Mouse (Mus musculus) intestine, postnatal 0 days (tissue): ENCODE data around the gene Crxos. TPM values are rescaled to one million over a fixed set of nuclear protein-coding genes. Genes with fewer than 3 reads are reported as not detected.

Experiments
- ATAC-seq: fragments of 200-750 bp; cut with Nextera tagmentation; 2 replicates; pipeline ENCODE4 v1.8.0; 2017; ENCODE audit warnings: mild to moderate bottlenecking, moderate TSS enrichment, moderate library complexity
- H3K27ac ChIP-seq: fragments of 300-500 bp; sonication (generic); 2 replicates; pipeline ENCODE4 v1.5.1; 2014; ENCODE audit warnings: mild to moderate bottlenecking, low read depth, low read length, moderate library complexity
- H3K27me3 ChIP-seq: fragments of 300-500 bp; sonication (generic); replicated peaks from 2 replicates; pipeline ENCODE4 v1.6.1; 2014; ENCODE audit warnings: low read length, mixed read lengths; ENCODE audit not compliant: control insufficient read depth, insufficient read depth
- H3K36me3 ChIP-seq: fragments of 300-500 bp; sonication (generic); 2 replicates; pipeline ENCODE4 v1.6.1; 2014; ENCODE audit warnings: mild to moderate bottlenecking, moderate library complexity; ENCODE audit not compliant: control insufficient read depth, insufficient read depth
- H3K4me1 ChIP-seq: fragments of 300-500 bp; sonication (generic); replicated peaks from 2 replicates; pipeline ENCODE4 v1.6.1; 2014; ENCODE audit warnings: antibody characterized with exemption, low read length, mixed read lengths; ENCODE audit not compliant: control insufficient read depth, insufficient read depth
- H3K4me2 ChIP-seq: fragments of 300-500 bp; sonication (generic); replicated peaks from 2 replicates; pipeline ENCODE4 v1.6.1; 2014; ENCODE audit warnings: low read depth, mild to moderate bottlenecking, moderate library complexity
- H3K4me3 ChIP-seq: fragments of 300-500 bp; sonication (generic); 2 replicates; pipeline ENCODE4 v1.5.1; 2014; ENCODE audit warnings: low read depth, low read length
- H3K9ac ChIP-seq: fragments of 300-500 bp; sonication (generic); 2 replicates; pipeline ENCODE4 v1.6.1; 2014; ENCODE audit warnings: mild to moderate bottlenecking, low read depth, low read length
- H3K9me3 ChIP-seq: fragments of 300-500 bp; sonication (generic); 2 replicates; pipeline ENCODE4 v1.6.1; 2016; ENCODE audit warnings: mixed run types; ENCODE audit not compliant: control insufficient read depth
- CTCF ChIP-seq: sonication (generic); IDR thresholded peaks from 2 replicates; pipeline ENCODE4 v1.5.1; 2016; ENCODE audit warnings: low read depth, mild to moderate bottlenecking, control low read depth, antibody characterized with exemption, moderate library complexity
- WGBS: fragments of 180-500 bp; shearing (Covaris S2); extraction: QIAGEN DNeasy Blood & Tissue Kit; methylation state at CpG from one replicate; pipeline ENCODE4 v1.1.7; 2014; 5-methylcytosine and 5-hydroxymethylcytosine counted together
- polyA plus RNA-seq: library from polyadenylated mRNA; unstranded; fragments of >200 nt; fragmentation: Nextera tagmentation; extraction: Ambion mirVana; gene quantifications from 2 replicates; pipeline ENCODE4 v1.2.1, GENCODE M21; 2015

Gene Crxos
- not detected in 2 replicates for polyA plus RNA-seq

DNA sequence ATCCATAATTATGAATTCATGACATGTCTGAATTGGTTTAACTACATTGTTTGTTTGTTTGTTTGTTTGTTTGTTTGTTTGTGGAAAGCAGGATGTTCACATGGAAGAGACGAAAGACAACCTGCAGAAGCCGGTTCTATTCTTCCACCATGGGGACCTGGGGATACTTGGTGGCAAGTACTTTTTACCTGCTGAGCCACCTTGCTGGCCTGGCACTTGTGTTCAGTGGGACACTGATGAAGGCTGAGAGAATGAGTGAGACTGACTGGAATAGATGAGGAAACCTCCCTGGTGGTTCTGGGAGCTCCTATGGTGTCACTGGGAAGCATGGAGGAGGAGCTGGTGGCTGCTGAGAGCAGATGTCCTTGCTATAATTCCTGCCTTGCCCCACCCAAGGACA is at the start of gene Crxos:
Crxos (plus strand) TSS at position 301 of the 400 bp plus-strand sequence.
- no peaks in the 10 kb centered on the region for H3K9me3 ChIP-seq
- no peaks in the 10 kb centered on the region for H3K36me3 ChIP-seq
- no peak for TF ChIP-seq CTCF
- no peak within 1 kb of the TSS for H3K27ac ChIP-seq
- ATAC-seq = no peak
- H3K9ac ChIP-seq = no peak within 1 kb of the TSS
- H3K4me3 ChIP-seq = no peak within 1 kb of the TSS
- H3K27me3 ChIP-seq = no peaks in the 10 kb centered on the region
- WGBS = 81% methylated on average over 2 of the region's 2 CpGs
- H3K4me1 ChIP-seq = no peaks in the 10 kb centered on the region
- H3K4me2 ChIP-seq = no peak within 1 kb of the TSS

DNA sequence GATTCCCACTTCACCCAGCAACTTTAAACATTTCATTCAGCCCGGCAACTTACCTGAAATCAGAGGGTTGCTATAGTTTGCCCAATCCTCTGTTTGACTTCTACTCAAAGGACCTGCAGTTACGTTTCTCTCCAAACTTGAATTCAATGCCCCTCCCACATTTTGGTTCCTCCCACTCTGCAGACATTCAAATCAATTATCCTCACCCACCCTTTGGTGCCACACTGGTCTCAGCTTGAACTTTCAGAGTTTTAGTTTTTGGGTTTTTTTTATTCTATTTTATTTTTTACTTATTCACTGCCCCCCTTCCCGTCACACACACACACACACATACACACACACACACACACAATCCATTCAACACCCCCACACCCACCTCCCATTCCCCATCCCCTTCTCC is 42.8 kb upstream of the Crxos start, which contains the start of gene Obox6:
Obox6 (minus strand) TSS at position 101 of the 400 bp plus-strand sequence.
- Histone ChIP-seq H3K27ac (no peak within 1 kb of the TSS), H3K4me1 (no peaks in the 10 kb centered on the region), H3K9ac (no peak within 1 kb of the TSS), H3K9me3 (no peaks in the 10 kb centered on the region), H3K4me3 (no peak within 1 kb of the TSS), H3K27me3 (no peaks in the 10 kb centered on the region), H3K4me2 (no peak within 1 kb of the TSS), H3K36me3 (no peaks in the 10 kb centered on the region)
- 93% methylated on average over 3 of the region's 3 CpGs for WGBS
- ATAC-seq = no peak
- TF ChIP-seq CTCF = no peak

DNA sequence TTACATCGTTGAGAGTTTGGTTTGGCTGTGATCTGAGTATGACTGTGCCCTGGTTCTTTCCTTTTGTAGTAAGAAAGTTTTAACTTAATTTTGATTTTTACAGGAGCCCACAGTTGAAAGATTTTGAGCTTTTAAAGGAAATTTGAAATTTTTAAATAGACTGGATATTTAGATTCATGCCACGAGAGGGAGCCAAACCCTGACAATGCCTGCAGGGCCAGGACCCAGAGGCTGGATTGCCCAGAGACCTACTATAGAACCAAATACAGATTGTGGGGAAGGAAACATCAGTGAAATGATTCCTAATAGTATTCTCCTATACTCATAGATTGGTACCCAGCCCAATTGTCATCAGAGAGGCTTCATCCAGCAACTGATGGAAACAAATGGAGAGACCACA is 22.8 kb upstream of the Crxos start:
- peak; percentile 28 for TF ChIP-seq CTCF
- 33% methylated on average over 2 of the region's 2 CpGs for WGBS
- no peak for ATAC-seq
- Histone ChIP-seq H3K36me3 (no peaks in the 10 kb centered on the region), H3K9me3 (no peaks in the 10 kb centered on the region), H3K4me1 (no peaks in the 10 kb centered on the region), H3K4me2 (no peak overlapping the region), H3K9ac (no peak overlapping the region), H3K4me3 (no peak overlapping the region), H3K27ac (no peak overlapping the region), H3K27me3 (no peaks in the 10 kb centered on the region)

DNA sequence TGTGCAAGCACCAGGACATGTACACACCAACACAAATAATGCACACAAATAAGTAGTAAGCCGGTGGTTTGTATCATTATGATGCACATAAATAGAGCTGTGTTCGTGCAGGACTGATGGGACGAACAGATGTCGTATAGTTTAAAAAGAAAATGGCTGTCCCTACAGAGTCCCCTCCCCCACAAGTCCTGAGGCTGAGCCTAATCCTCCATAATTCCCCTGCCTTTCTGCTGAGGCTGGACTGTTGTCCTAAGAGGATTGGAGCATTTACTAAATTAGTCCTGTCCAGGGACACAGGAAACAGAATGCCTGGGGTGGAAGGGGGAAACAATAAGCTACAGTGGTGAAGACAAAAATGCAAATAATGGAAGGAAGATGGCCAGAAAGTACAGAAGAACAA is 18.3 kb upstream of the Crxos start:
- Histone ChIP-seq H3K36me3 (no peaks in the 10 kb centered on the region), H3K27me3 (no peaks in the 10 kb centered on the region), H3K4me1 (no peaks in the 10 kb centered on the region), H3K9me3 (no peaks in the 10 kb centered on the region), H3K9ac (no peak overlapping the region), H3K4me3 (no peak overlapping the region), H3K27ac (no peak overlapping the region), H3K4me2 (no peak overlapping the region)
- 79% methylated on average over 4 of the region's 4 CpGs for WGBS
- no peak for TF ChIP-seq CTCF
- ATAC-seq = no peak

DNA sequence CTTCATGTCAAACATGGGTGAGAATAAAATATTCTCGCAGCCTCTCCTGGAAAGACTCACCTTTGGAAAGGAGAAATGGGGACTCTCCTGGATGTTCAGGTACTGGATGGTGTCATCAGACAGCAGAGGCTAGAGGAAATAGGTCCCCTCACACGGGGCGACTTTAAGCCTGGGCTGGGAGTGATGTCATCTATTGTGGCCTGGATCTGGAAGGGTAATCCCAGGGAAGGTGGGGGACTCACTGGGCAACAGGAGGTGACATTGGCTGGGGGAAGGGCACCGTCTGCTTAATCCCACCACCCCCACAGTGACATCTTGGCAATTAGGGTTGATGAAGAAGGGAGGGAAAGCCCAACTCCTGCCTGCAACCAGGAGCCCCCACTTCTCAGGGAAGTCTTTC is 2.7 kb upstream of the Crxos start, which contains the start of gene Crx:
Crx (minus strand) TSS at position 213 of the 400 bp plus-strand sequence.
- Histone ChIP-seq H3K4me2 (no peak within 1 kb of the TSS), H3K4me3 (no peak within 1 kb of the TSS), H3K27ac (no peak within 1 kb of the TSS), H3K27me3 (no peaks in the 10 kb centered on the region), H3K9me3 (no peaks in the 10 kb centered on the region), H3K4me1 (no peaks in the 10 kb centered on the region), H3K9ac (no peak within 1 kb of the TSS), H3K36me3 (no peaks in the 10 kb centered on the region)
- no peak for ATAC-seq
- WGBS = 35% methylated on average over 4 of the region's 4 CpGs
- TF ChIP-seq CTCF = no peak

DNA sequence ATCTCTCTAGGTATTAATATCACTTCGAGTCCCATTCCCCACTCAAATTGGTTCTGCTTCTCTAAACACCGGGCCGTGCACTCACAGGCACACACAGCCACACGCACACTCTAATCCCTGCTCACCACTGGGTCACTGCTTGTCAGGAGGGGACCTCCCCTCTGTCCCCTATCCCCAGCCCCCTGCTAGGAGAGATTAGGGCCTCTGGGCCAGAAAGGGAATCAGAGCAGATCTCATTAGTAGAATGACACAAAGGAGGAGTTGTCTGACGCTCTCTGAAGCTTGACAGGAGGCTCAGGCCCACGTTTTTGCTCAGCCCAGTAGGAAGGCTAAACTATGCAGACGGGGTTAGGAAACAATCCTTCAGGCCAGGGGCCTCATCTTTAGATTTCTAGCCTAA is 1.0 kb upstream of the Crxos start:
- Histone ChIP-seq H3K9ac (no peak overlapping the region), H3K36me3 (no peaks in the 10 kb centered on the region), H3K27ac (no peak overlapping the region), H3K9me3 (no peaks in the 10 kb centered on the region), H3K4me1 (no peaks in the 10 kb centered on the region), H3K4me2 (no peak overlapping the region), H3K4me3 (no peak overlapping the region), H3K27me3 (no peaks in the 10 kb centered on the region)
- 18% methylated on average over 7 of the region's 7 CpGs for WGBS
- no peak for TF ChIP-seq CTCF
- no peak for ATAC-seq

DNA sequence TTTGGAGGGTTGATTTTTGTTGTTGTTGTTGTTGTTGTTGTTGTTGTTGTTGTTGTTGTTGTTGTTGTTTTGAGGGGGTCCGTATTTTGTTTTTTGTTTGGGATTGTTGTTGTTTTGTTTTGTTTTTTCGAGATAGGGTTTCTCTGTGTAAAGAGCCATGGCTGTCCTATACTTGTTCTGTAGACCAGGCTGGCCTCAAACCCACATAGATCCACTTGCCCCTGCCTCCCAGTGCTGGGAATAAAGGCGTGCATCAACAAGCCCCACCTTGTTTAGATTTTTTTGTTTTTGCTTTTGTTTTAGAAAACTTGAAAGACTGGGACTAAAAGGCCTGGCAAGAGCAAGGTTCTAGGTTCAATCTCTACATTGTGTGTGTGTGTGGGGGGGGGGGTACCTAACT is 586 bp upstream of the Crxos start:
- Histone ChIP-seq H3K36me3 (no peaks in the 10 kb centered on the region), H3K27ac (no peak overlapping the region), H3K4me1 (no peaks in the 10 kb centered on the region), H3K27me3 (no peaks in the 10 kb centered on the region), H3K4me3 (no peak overlapping the region), H3K4me2 (no peak overlapping the region), H3K9me3 (no peaks in the 10 kb centered on the region), H3K9ac (no peak overlapping the region)
- WGBS = 74% methylated on average over 3 of the region's 3 CpGs
- no peak for TF ChIP-seq CTCF
- ATAC-seq = no peak
